ENCODE assay signal across 18 mouse cellular contexts in the genomic region with DNA sequence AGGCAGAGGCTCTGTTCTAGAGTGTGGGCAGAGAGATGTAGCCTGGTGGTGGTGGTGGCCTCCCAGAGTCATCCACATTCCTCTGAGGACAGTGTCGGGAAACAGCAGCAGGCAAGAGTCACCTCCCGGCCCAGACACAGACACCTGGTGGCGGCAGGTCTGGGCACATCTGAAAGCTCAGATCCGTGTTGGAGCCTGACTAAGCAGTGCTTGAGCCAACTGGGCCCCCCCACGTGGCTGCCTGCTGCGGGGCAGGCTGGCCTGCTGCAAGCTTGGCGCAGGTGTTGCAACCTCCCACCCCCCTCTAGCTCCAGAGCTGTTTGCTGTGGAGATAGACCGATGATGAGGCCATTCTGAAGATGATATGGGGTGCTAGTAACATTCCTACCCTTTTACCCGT. TPM values are rescaled to one million over a fixed set of nuclear protein-coding genes. Genes with fewer than 3 reads are reported as not detected.
A peak's percentile ranks its signal among the peaks of the same experiment; 100 is the strongest.
DNase-seq lines count a peak whose midpoint lies in the region; ATAC-seq lines count a peak whose summit lies in the region.
"Had no signal": no experiment of that assay in that cellular context is flagged by ENCODE, and none has a peak within 500 bp of the region (broad histone marks: within the 10 kb centered on the region; RNA-seq: fewer than 3 reads in every experiment).

No protein-coding gene starts in this region.

- peaks cover 26% of the 10 kb centered on the region for H3K4me1 ChIP-seq in limb, embryonic 11.5 days (ENCODE audit: control insufficient read depth, insufficient read depth, low read length)
- peaks cover 15% of the 10 kb centered on the region for H3K4me1 ChIP-seq in forebrain, embryonic 16.5 days (replicated peaks; ENCODE audit: control insufficient read depth, insufficient read depth, low read length)

- WGBS in limb, embryonic 11.5 days: 12% methylated on average over 9 of the region's 9 CpGs
- WGBS in forebrain, embryonic 16.5 days: 15% methylated on average over 9 of the region's 9 CpGs

- H3K27me3 ChIP-seq in limb, embryonic 11.5 days (ENCODE audit: control insufficient read depth, insufficient read depth, low read length): peaks cover 39% of the 10 kb centered on the region
- peaks cover 49% of the 10 kb centered on the region for H3K27me3 ChIP-seq in forebrain, embryonic 16.5 days (replicated peaks; ENCODE audit: control insufficient read depth, insufficient read depth, low read length)

- peak; percentile 18; the same call in 1 of the 2 replicates for ATAC-seq in limb, embryonic 11.5 days (ENCODE audit: insufficient number of reproducible peaks, low FRiP score, low TSS enrichment, low read depth)
- no peak for ATAC-seq in forebrain, embryonic 16.5 days
- ATAC-seq: intestine, postnatal 0 days had no signal

- H3K27ac ChIP-seq in limb, embryonic 11.5 days (replicated peaks; ENCODE audit: low read depth, low read length): no peak overlapping the region
- H3K27ac ChIP-seq in forebrain, embryonic 16.5 days (ENCODE audit: low read length): no peak overlapping the region
- H3K27ac ChIP-seq: forebrain, embryonic 10.5 days; hindbrain, embryonic 12.5 days; liver, embryonic 14.5 days; neural tube, embryonic 13.5 days had no signal

- peak; percentile 39 for DNase-seq in embryo, embryonic 11 days
- DNase-seq in embryo, embryonic 10.5 days (ENCODE audit: low spot score): no peak
- peak; percentile 63 for DNase-seq in urinary bladder, postnatal 14 days (ENCODE audit: low spot score)
- DNase-seq in urinary bladder, postnatal 4 days (ENCODE audit: low spot score in 2 of 2): no peak
- peak; percentile 59 for DNase-seq in limb, embryonic 11.5 days (ENCODE audit: low spot score)
- no peak for DNase-seq in gastrocnemius, postnatal 10 days
- DNase-seq in heart, postnatal 10 days: no peak
- DNase-seq: adrenal gland, adult 2 months; cerebellum, adult 18-20 months; kidney, postnatal 10 days; lung, postnatal 10 days had no signal

- no peaks in the 10 kb centered on the region for H3K9me3 ChIP-seq in limb, embryonic 11.5 days (ENCODE audit: control insufficient read depth, low read length)
- H3K9me3 ChIP-seq in forebrain, embryonic 16.5 days (ENCODE audit: control insufficient read depth, low read length): no peaks in the 10 kb centered on the region
- H3K9me3 ChIP-seq: forebrain, embryonic 10.5 days; hindbrain, embryonic 12.5 days; neural tube, embryonic 13.5 days had no signal

- H3K4me3 ChIP-seq in limb, embryonic 11.5 days (ENCODE audit: low read depth, low read length): no peak overlapping the region
- H3K4me3 ChIP-seq in forebrain, embryonic 16.5 days (replicated peaks; ENCODE audit: low read length): no peak overlapping the region
- H3K4me3 ChIP-seq: forebrain, embryonic 10.5 days; hindbrain, embryonic 12.5 days; neural tube, embryonic 13.5 days had no signal

- intact Hi-C loops in heart, postnatal 10 days (cut with DNase I): no loop called here

- H3K9ac ChIP-seq in limb, embryonic 11.5 days (ENCODE audit: low read length): no peak overlapping the region
- no peak overlapping the region for H3K9ac ChIP-seq in forebrain, embryonic 16.5 days (replicated peaks; ENCODE audit: low read depth, low read length)
- H3K9ac ChIP-seq: hindbrain, embryonic 12.5 days; liver, embryonic 14.5 days; neural tube, embryonic 13.5 days had no signal

- H3K4me2 ChIP-seq in limb, embryonic 11.5 days (ENCODE audit: low read depth, severe bottlenecking): no peak overlapping the region
- no peak overlapping the region for H3K4me2 ChIP-seq in forebrain, embryonic 16.5 days (ENCODE audit: low read length)
- H3K4me2 ChIP-seq: hindbrain, embryonic 12.5 days; neural tube, embryonic 13.5 days had no signal

- H3K36me3 ChIP-seq in limb, embryonic 11.5 days (ENCODE audit: control insufficient read depth, insufficient read depth, low read length): no peaks in the 10 kb centered on the region
- no peaks in the 10 kb centered on the region for H3K36me3 ChIP-seq in forebrain, embryonic 16.5 days (ENCODE audit: control insufficient read depth, insufficient read depth)
- H3K36me3 ChIP-seq: forebrain, embryonic 10.5 days; hindbrain, embryonic 12.5 days; neural tube, embryonic 13.5 days had no signal

RNA-seq across cellular contexts. Expression of a gene that starts 3.9 kb away (rescaled TPM):
- 2.9 and 3.4 TPM in 2 replicates for polyA plus RNA-seq in limb, embryonic 11.5 days (2014; fragmentation: Nextera tagmentation; extraction: Ambion mirVana)
- not detected for total RNA-seq in gastrocnemius, postnatal 10 days (2021)
- 0.09 TPM in 1 of 2 replicates, not detected in the other for polyA plus RNA-seq in forebrain, embryonic 16.5 days (2015; fragmentation: Nextera tagmentation; extraction: Ambion mirVana)
- total RNA-seq in heart, postnatal 10 days (2021): 1 to 10 TPM; 1.8 to 2.9 TPM
- total RNA-seq: left cerebral cortex, postnatal 14 days had no signal

Comparison
In these comparisons a context has a peak if more than half of its experiments do, and no peak if none do; other contexts are left out.
1. DNase-seq: peak in embryo, embryonic 11 days (single experiment), urinary bladder, postnatal 14 days (single experiment) and limb, embryonic 11.5 days (single experiment); none in embryo, embryonic 10.5 days (single experiment), urinary bladder, postnatal 4 days (0 of 2), gastrocnemius, postnatal 10 days (single experiment) and heart, postnatal 10 days (0 of 2).